Mouse (Mus musculus): ENCODE results near the gene Serpina6. TPM values are rescaled to one million over a fixed set of nuclear protein-coding genes. Genes with fewer than 3 reads are reported as not detected.
A peak's percentile ranks its signal among the peaks of the same experiment; 100 is the strongest.

Gene Serpina6
- polyA plus RNA-seq, 1 experiment: 1.2 TPM

GRCm38 (mm10) chr12:103646314-103646713, 10.7 kb downstream of the Serpina6 start:
- H3K4me1 ChIP-seq (ENCODE audit: control insufficient read depth, insufficient read depth, low read length): no peaks in the 10 kb centered on the region
- H3K4me3 ChIP-seq (replicated peaks; ENCODE audit: control insufficient read depth, low read depth, low read length): no peak overlapping the region
- TF ChIP-seq POLR2A (IDR thresholded peaks at IDR 0.05; ENCODE audit: borderline replicate concordance, control insufficient read depth, low read depth, low read length) (no peak), CTCF (IDR thresholded peaks at IDR 0.05; ENCODE audit: control insufficient read depth, insufficient read depth, low read length) (no peak)
- 64% methylated on average over 2 of the region's 2 CpGs for WGBS
- no peak overlapping the region for H3K27ac ChIP-seq (ENCODE audit: control insufficient read depth, insufficient read depth, low read depth, low read length, poor library complexity)

DNA sequence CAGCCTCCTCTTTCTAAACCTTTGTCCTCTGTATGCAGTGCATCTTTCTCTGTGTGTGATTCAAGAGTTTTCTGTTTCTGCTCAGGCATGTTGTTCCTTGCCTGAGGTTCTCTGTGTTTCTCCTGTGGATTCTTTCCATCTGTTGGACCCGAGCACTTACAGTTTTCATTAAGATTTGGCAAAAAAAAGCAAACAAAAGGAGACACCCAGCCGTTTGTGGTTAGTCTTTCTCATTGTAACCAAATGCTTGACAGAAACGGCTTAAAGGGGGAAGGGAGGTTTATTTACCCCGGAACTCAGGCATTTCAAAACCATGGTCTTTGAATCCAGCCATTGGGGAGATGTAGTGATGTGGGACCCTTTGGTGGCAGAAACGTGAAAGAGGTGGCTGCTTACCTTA, 12.4 kb downstream of the Serpina6 start:
- Histone ChIP-seq H3K4me1 (ENCODE audit: control insufficient read depth, insufficient read depth, low read length) (no peaks in the 10 kb centered on the region), H3K27ac (ENCODE audit: control insufficient read depth, insufficient read depth, low read depth, low read length, poor library complexity) (no peak overlapping the region), H3K4me3 (replicated peaks; ENCODE audit: control insufficient read depth, low read depth, low read length) (no peak overlapping the region)
- WGBS: 27% methylated on average over 5 of the region's 5 CpGs
- no peak for TF ChIP-seq CTCF (IDR thresholded peaks at IDR 0.05; ENCODE audit: control insufficient read depth, insufficient read depth, low read length)
- no peak for TF ChIP-seq POLR2A (IDR thresholded peaks at IDR 0.05; ENCODE audit: borderline replicate concordance, control insufficient read depth, low read depth, low read length)

- TF ChIP-seq CTCF (IDR thresholded peaks at IDR 0.05; ENCODE audit: control insufficient read depth, insufficient read depth, low read length): no peak
- no peak for TF ChIP-seq POLR2A (IDR thresholded peaks at IDR 0.05; ENCODE audit: borderline replicate concordance, control insufficient read depth, low read depth, low read length)
- Histone ChIP-seq H3K27ac (ENCODE audit: control insufficient read depth, insufficient read depth, low read depth, low read length, poor library complexity) (no peak overlapping the region), H3K4me1 (ENCODE audit: control insufficient read depth, insufficient read depth, low read length) (no peaks in the 10 kb centered on the region), H3K4me3 (replicated peaks; ENCODE audit: control insufficient read depth, low read depth, low read length) (no peak overlapping the region)
- 79% methylated on average over 3 of the region's 3 CpGs for WGBS
Measured at GRCm38 (mm10) chr12:103643818-103644217, 13.2 kb downstream of the Serpina6 start.

DNA sequence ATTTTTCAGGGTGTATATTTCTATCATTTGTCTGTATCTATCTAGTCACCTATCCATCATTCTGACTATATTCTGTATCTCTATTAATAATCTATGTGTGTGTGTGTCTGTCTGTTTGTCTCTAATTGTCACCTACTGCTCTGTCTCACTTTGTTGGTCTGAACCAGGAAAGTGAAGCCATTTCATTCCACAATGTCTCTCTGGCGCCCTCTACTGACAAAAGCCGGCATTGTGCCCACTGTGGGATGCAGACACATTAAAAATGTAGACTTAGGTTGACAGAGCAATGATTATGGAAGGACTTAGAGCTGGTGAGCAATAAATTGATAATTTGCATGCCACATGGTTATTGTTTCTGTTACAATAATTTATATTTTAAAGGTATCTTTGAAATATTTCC, 13.7 kb downstream of the Serpina6 start:
- no peaks in the 10 kb centered on the region for H3K4me1 ChIP-seq (ENCODE audit: control insufficient read depth, insufficient read depth, low read length)
- no peak overlapping the region for H3K27ac ChIP-seq (ENCODE audit: control insufficient read depth, insufficient read depth, low read depth, low read length, poor library complexity)
- 0% methylated on average over 2 of the region's 2 CpGs for WGBS
- TF ChIP-seq CTCF (IDR thresholded peaks at IDR 0.05; ENCODE audit: control insufficient read depth, insufficient read depth, low read length) (peak; percentile 50), POLR2A (IDR thresholded peaks at IDR 0.05; ENCODE audit: borderline replicate concordance, control insufficient read depth, low read depth, low read length) (no peak)
- no peak overlapping the region for H3K4me3 ChIP-seq (replicated peaks; ENCODE audit: control insufficient read depth, low read depth, low read length)

- H3K4me1 ChIP-seq (ENCODE audit: control insufficient read depth, insufficient read depth, low read length): no peaks in the 10 kb centered on the region
- 68% methylated on average over 2 of the region's 2 CpGs for WGBS
- no peak overlapping the region for H3K4me3 ChIP-seq (replicated peaks; ENCODE audit: control insufficient read depth, low read depth, low read length)
- TF ChIP-seq CTCF (IDR thresholded peaks at IDR 0.05; ENCODE audit: control insufficient read depth, insufficient read depth, low read length) (no peak), POLR2A (IDR thresholded peaks at IDR 0.05; ENCODE audit: borderline replicate concordance, control insufficient read depth, low read depth, low read length) (no peak)
- H3K27ac ChIP-seq (ENCODE audit: control insufficient read depth, insufficient read depth, low read depth, low read length, poor library complexity): no peak overlapping the region
Measured at GRCm38 (mm10) chr12:103635846-103636245, 21.2 kb downstream of the Serpina6 start.

DNA sequence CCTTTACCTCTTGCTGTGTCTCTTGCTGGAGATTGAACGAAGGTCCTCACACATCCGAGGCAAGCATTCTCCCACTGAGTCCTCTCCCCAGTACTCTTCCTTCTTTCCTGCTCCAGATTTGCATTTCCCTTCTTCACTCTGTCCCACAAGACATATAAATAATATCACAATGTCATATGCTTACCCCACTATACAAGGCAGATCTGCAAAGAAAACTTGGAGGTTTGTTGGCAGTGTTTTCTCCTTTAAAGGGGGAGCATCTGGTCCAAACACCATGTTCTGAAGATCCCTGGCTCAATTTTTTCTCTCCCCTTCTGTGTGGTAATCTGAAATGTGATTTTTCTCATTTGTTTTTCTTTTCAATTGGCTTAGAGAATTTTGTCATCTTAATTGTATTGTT, 22.6 kb downstream of the Serpina6 start:
- H3K4me1 ChIP-seq (ENCODE audit: control insufficient read depth, insufficient read depth, low read length): no peaks in the 10 kb centered on the region
- WGBS: 65% methylated on average over 2 of the region's 2 CpGs
- no peak for TF ChIP-seq CTCF (IDR thresholded peaks at IDR 0.05; ENCODE audit: control insufficient read depth, insufficient read depth, low read length)
- TF ChIP-seq POLR2A (IDR thresholded peaks at IDR 0.05; ENCODE audit: borderline replicate concordance, control insufficient read depth, low read depth, low read length): no peak
- H3K4me3 ChIP-seq (replicated peaks; ENCODE audit: control insufficient read depth, low read depth, low read length): no peak overlapping the region
- H3K27ac ChIP-seq (ENCODE audit: control insufficient read depth, insufficient read depth, low read depth, low read length, poor library complexity): no peak overlapping the region

GRCm38 (mm10) chr12:103631203-103631612, 25.8 kb downstream of the Serpina6 start, which contains the start of gene Serpina10:
Gene Serpina10, minus strand, starts transcription at chr12:103631444.
- no peaks in the 10 kb centered on the region for H3K4me1 ChIP-seq (ENCODE audit: control insufficient read depth, insufficient read depth, low read length)
- WGBS: 78% methylated on average over 3 of the region's 3 CpGs
- H3K4me3 ChIP-seq (replicated peaks; ENCODE audit: control insufficient read depth, low read depth, low read length): no peak within 1 kb of the TSS
- no peak within 1 kb of the TSS for H3K27ac ChIP-seq (ENCODE audit: control insufficient read depth, insufficient read depth, low read depth, low read length, poor library complexity)
- TF ChIP-seq CTCF (IDR thresholded peaks at IDR 0.05; ENCODE audit: control insufficient read depth, insufficient read depth, low read length) (no peak), POLR2A (IDR thresholded peaks at IDR 0.05; ENCODE audit: borderline replicate concordance, control insufficient read depth, low read depth, low read length) (no peak)

- no peak for TF ChIP-seq CTCF (IDR thresholded peaks at IDR 0.05; ENCODE audit: control insufficient read depth, insufficient read depth, low read length)
- TF ChIP-seq POLR2A (IDR thresholded peaks at IDR 0.05; ENCODE audit: borderline replicate concordance, control insufficient read depth, low read depth, low read length): no peak
- H3K4me1 ChIP-seq (ENCODE audit: control insufficient read depth, insufficient read depth, low read length): no peaks in the 10 kb centered on the region
Measured at GRCm38 (mm10) chr12:103616860-103617261, 40.2 kb downstream of the Serpina6 start.

GRCm38 (mm10) chr12:103615734-103616133, 41.3 kb downstream of the Serpina6 start:
- Histone ChIP-seq H3K4me3 (replicated peaks; ENCODE audit: control insufficient read depth, low read depth, low read length) (no peak overlapping the region), H3K27ac (ENCODE audit: control insufficient read depth, insufficient read depth, low read depth, low read length, poor library complexity) (no peak overlapping the region), H3K4me1 (ENCODE audit: control insufficient read depth, insufficient read depth, low read length) (no peaks in the 10 kb centered on the region)
- TF ChIP-seq CTCF (IDR thresholded peaks at IDR 0.05; ENCODE audit: control insufficient read depth, insufficient read depth, low read length) (no peak), POLR2A (IDR thresholded peaks at IDR 0.05; ENCODE audit: borderline replicate concordance, control insufficient read depth, low read depth, low read length) (no peak)
- 67% methylated on average over 4 of the region's 4 CpGs for WGBS

More at GRCm38 (mm10) chr12:103616860-103617261, 40.2 kb downstream of the Serpina6 start:
- Histone ChIP-seq H3K27ac (ENCODE audit: control insufficient read depth, insufficient read depth, low read depth, low read length, poor library complexity) (no peak overlapping the region), H3K4me3 (replicated peaks; ENCODE audit: control insufficient read depth, low read depth, low read length) (no peak overlapping the region)
- 70% methylated on average over 10 of the region's 10 CpGs for WGBS
